Mouse (Mus musculus) MEL (cell line): Measurements from ENCODE around the gene Lman1l. TPM values are rescaled to one million over a fixed set of nuclear protein-coding genes. Genes with fewer than 3 reads are reported as not detected.

Experiments
- DNase-seq: peaks from one replicate; pipeline ENCODE4 v3.0.0; 2011; ENCODE audit warnings: low read depth, low spot score
- H3K27ac ChIP-seq: 2 replicates; pipeline ENCODE4 v1.5.1; 2012; ENCODE audit warnings: low read depth, mild to moderate bottlenecking, control low read depth, low read length, moderate library complexity; ENCODE audit not compliant: control insufficient read depth
- H3K27me3 ChIP-seq, 2 experiments: fragments of 150-350 bp in 1 of 2; sonication (generic) in 1 of 2; 2 replicates each; pipeline ENCODE4 v1.6.1; 2012; ENCODE audit warnings: low read length in 2 of 2, mild to moderate bottlenecking in 2 of 2, improper control_type of control experiment in 1 of 2, moderate library complexity in 1 of 2; ENCODE audit not compliant: insufficient read depth in 2 of 2, control insufficient read depth in 1 of 2
- H3K36me3 ChIP-seq, 2 experiments: 2 replicates each; pipeline ENCODE4 v1.6.1; 2012 to 2014; ENCODE audit warnings: low read length in 2 of 2, improper control_type of control experiment in 1 of 2, inconsistent platforms in 1 of 2, mild to moderate bottlenecking in 1 of 2; ENCODE audit not compliant: insufficient read depth in 2 of 2, control insufficient read depth in 1 of 2
- H3K4me1 ChIP-seq, 2 experiments: fragments of 150-350 bp in 1 of 2; sonication (generic) in 1 of 2; 2 replicates each; pipeline ENCODE4 v1.6.1; 2012; ENCODE audit warnings: low read length in 2 of 2, improper control_type of control experiment in 1 of 2, mild to moderate bottlenecking in 1 of 2; ENCODE audit not compliant: insufficient read depth in 2 of 2, control insufficient read depth in 1 of 2
- H3K4me3 ChIP-seq, 2 experiments: fragments of 150-350 bp in 1 of 2; sonication (generic) in 1 of 2; 2 replicates each; pipeline ENCODE4 v1.5.1; 2012; ENCODE audit warnings: low read depth in 2 of 2, low read length in 2 of 2, mild to moderate bottlenecking in 2 of 2, moderate library complexity in 2 of 2, control low read depth in 1 of 2, improper control_type of control experiment in 1 of 2; ENCODE audit not compliant: control insufficient read depth in 1 of 2, insufficient read depth in 1 of 2
- H3K79me2 ChIP-seq: 2 replicates; pipeline ENCODE4 v1.6.1; 2012; ENCODE audit warnings: mild to moderate bottlenecking, low read length, moderate library complexity; ENCODE audit not compliant: control insufficient read depth, poor library complexity, insufficient read depth
- H3K9ac ChIP-seq: 2 replicates; pipeline ENCODE4 v1.6.1; 2012; ENCODE audit warnings: low read depth, mild to moderate bottlenecking, control low read depth, low read length, moderate library complexity; ENCODE audit not compliant: control insufficient read depth, poor library complexity, severe bottlenecking
- H3K9me3 ChIP-seq: fragments of 150-350 bp; sonication (generic); replicated peaks from 2 replicates; pipeline ENCODE4 v1.6.1; 2012; ENCODE audit warnings: mild to moderate bottlenecking, low read length, improper control_type of control experiment, moderate library complexity; ENCODE audit not compliant: insufficient read depth
- CHD1 ChIP-seq: IDR thresholded peaks from 2 replicates; pipeline ENCODE4 v1.6.1; 2012; ENCODE audit warnings: low read depth, mild to moderate bottlenecking, inconsistent platforms, low read length, improper control_type of control experiment
- CTCF ChIP-seq, 3 experiments: IDR thresholded peaks in 2 of 3; conservative IDR thresholded peaks in 1 of 3; 2 replicates each; pipeline ENCODE4 v1.5.1; 2011 to 2012; ENCODE audit warnings: low read length in 3 of 3, low read depth in 2 of 3, mild to moderate bottlenecking in 2 of 3, improper control_type of control experiment in 1 of 3, inconsistent platforms in 1 of 3, mixed read lengths in 1 of 3, moderate library complexity in 1 of 3; ENCODE audit not compliant: control insufficient read depth in 1 of 3, insufficient read depth in 1 of 3, poor library complexity in 1 of 3, severe bottlenecking in 1 of 3
- ELF1 ChIP-seq: IDR thresholded peaks from 2 replicates; pipeline ENCODE4 v1.6.1; 2014; ENCODE audit warnings: low read depth, mild to moderate bottlenecking, inconsistent platforms, low read length, improper control_type of control experiment, moderate library complexity
- EP300 ChIP-seq, 2 experiments: IDR thresholded peaks; 2 replicates each; pipeline ENCODE4 v1.6.1; 2011; ENCODE audit warnings: improper control_type of control experiment in 2 of 2, low read length in 2 of 2, low read depth in 1 of 2, mild to moderate bottlenecking in 1 of 2
- ETS1 ChIP-seq: IDR thresholded peaks from 2 replicates; pipeline ENCODE4 v1.6.1; 2012; ENCODE audit warnings: low read depth, mild to moderate bottlenecking, inconsistent platforms, low read length, improper control_type of control experiment, moderate library complexity
- MAFK ChIP-seq: IDR thresholded peaks from 2 replicates; pipeline ENCODE4 v1.6.1; 2011; ENCODE audit warnings: low read depth, mild to moderate bottlenecking, low read length, improper control_type of control experiment, borderline replicate concordance
- MAZ ChIP-seq: IDR thresholded peaks from 2 replicates; pipeline ENCODE4 v1.6.1; 2012; ENCODE audit warnings: low read depth, mild to moderate bottlenecking, inconsistent platforms, low read length, improper control_type of control experiment
- MXI1 ChIP-seq: IDR thresholded peaks from 2 replicates; pipeline ENCODE4 v1.6.1; 2011; ENCODE audit warnings: mild to moderate bottlenecking, low read depth, low read length, improper control_type of control experiment
- MYB ChIP-seq: IDR thresholded peaks from 2 replicates; pipeline ENCODE4 v1.6.1; 2011; ENCODE audit warnings: mild to moderate bottlenecking, low read depth, low read length, improper control_type of control experiment
- NELFE ChIP-seq: IDR thresholded peaks from 2 replicates; pipeline ENCODE4 v1.6.1; 2011; ENCODE audit warnings: low read depth, low read length, improper control_type of control experiment
- NRF1 ChIP-seq: IDR thresholded peaks from 2 replicates; pipeline ENCODE4 v1.6.1; 2014; ENCODE audit warnings: low read depth, mild to moderate bottlenecking, inconsistent platforms, low read length, improper control_type of control experiment, moderate library complexity; ENCODE audit not compliant: poor library complexity, insufficient read depth, severe bottlenecking
- SMC3 ChIP-seq: IDR thresholded peaks from 2 replicates; pipeline ENCODE4 v1.6.1; 2011; ENCODE audit warnings: low read depth, low read length, improper control_type of control experiment
- TBP ChIP-seq: IDR thresholded peaks from 2 replicates; pipeline ENCODE4 v1.8.0; 2011; ENCODE audit warnings: low read depth, low read length, improper control_type of control experiment
- UBTF ChIP-seq: IDR thresholded peaks from 2 replicates; pipeline ENCODE4 v1.6.1; 2012; ENCODE audit warnings: low read depth, mild to moderate bottlenecking, inconsistent platforms, low read length, improper control_type of control experiment, moderate library complexity, borderline replicate concordance; ENCODE audit not compliant: insufficient read depth
- USF1 ChIP-seq: IDR thresholded peaks from 2 replicates; pipeline ENCODE4 v1.6.1; 2014; ENCODE audit warnings: low read depth, mild to moderate bottlenecking, inconsistent platforms, low read length, improper control_type of control experiment, moderate library complexity
- ZMIZ1 ChIP-seq: IDR thresholded peaks from 2 replicates; pipeline ENCODE4 v1.6.1; 2012; ENCODE audit warnings: low read depth, mild to moderate bottlenecking, inconsistent platforms, low read length, improper control_type of control experiment, moderate library complexity
- polyA plus RNA-seq, 2 experiments: library from polyadenylated mRNA; stranded (reverse) in 1 of 2; unstranded in 1 of 2; fragments of >175 nt in 1 of 2; fragments of >200 nt in 1 of 2; gene quantifications; 2 replicates each; pipeline versions ENCODE4 v1.2.1 to v1.2.4; 2012; ENCODE audit warnings: low replicate concordance in 2 of 2, low read depth in 1 of 2; ENCODE audit not compliant: insufficient read length in 2 of 2, insufficient read depth in 1 of 2, missing spikeins in 1 of 2
- total RNA-seq: library from RNA; depleted of rRNA; stranded (reverse); fragments of 300-350 nt; gene quantifications from 2 replicates; pipeline ENCODE4 v1.2.3, GENCODE M21; 2012

The Lman1l gene
- total and polyA plus RNA-seq, 3 experiments: 0.08 to 0.11 TPM; not detected in 1

DNA sequence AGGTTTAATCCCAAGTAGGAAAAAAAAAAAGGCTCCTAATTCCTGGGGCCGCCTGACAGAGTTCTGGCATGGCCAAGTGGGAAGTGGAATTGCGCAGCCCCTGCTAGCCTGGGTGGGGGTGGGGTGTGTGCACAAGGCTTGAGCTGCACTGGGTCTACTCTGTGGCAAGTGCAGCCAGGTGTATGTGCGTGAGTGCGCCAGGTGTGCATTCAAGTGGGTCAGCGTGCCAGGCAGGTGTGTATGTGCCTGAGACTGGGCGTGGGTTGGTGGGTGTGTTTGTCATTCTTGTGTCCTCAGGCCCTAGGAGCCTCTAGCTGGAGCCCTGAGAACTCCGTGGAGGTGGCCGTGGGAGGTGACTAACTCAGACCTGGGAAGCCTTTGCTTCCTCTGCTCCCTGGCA, 46.0 kb upstream of the Lman1l start:
- no peaks in the 10 kb centered on the region for H3K9me3 ChIP-seq
- no peaks in the 10 kb centered on the region for H3K79me2 ChIP-seq
- no peak for DNase-seq
- no peak for TF ChIP-seq MAZ
- no peak for TF ChIP-seq NRF1
- no peak for TF ChIP-seq CTCF (IDR thresholded peaks at IDR 0.05 in 2 of 3, conservative IDR thresholded peaks at IDR 0.05 in 1 of 3; ENCODE audit: control insufficient read depth in 1 of 3, insufficient read depth in 1 of 3, low read depth in 2 of 3, low read length in 3 of 3, poor library complexity in 1 of 3, severe bottlenecking in 1 of 3)
- no peak for TF ChIP-seq MYB
- TF ChIP-seq SMC3: no peak
- TF ChIP-seq UBTF: no peak
- TF ChIP-seq TBP: no peak
- TF ChIP-seq ELF1: no peak
- no peak for TF ChIP-seq EP300 (IDR thresholded peaks at IDR 0.05; ENCODE audit: low read depth in 1 of 2, low read length in 2 of 2)
- no peak overlapping the region for H3K27ac ChIP-seq
- no peak overlapping the region for H3K4me3 ChIP-seq
- peaks cover 0 to 2% of the 10 kb centered on the region in 2 experiments; a peak in 1 of 4 replicates for H3K36me3 ChIP-seq
- no peak overlapping the region for H3K9ac ChIP-seq
- no peaks in the 10 kb centered on the region; a peak in 2 of 4 replicates for H3K4me1 ChIP-seq
- H3K27me3 ChIP-seq: peaks cover 0 to 4% of the 10 kb centered on the region in 2 experiments; a peak in 2 of 4 replicates

DNA sequence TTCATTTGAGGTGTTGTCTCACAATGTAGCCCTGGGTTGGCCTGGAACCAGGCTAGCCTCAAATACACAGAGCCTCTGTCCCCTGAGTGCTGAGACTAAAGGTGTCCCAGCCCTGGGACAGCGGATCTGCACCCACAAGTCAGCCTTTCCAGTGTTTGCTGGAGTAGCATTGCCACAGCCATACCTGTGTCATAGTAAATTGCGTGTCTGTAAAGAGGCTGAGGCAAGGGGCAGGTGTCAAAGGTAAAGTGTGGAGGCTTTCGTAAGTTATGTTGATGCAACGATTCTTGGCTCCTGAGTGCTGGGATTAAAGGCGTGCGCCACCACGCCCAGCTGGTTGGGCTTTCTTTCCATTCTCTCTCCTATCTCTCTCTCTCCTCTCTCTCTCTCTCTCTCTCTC, 44.0 kb upstream of the Lman1l start:
- peaks cover 5 to 9% of the 10 kb centered on the region in 2 experiments; a peak in 3 of 4 replicates for H3K4me1 ChIP-seq
- H3K27me3 ChIP-seq: peaks cover 0 to 3% of the 10 kb centered on the region in 2 experiments; a peak in 2 of 4 replicates
- no peak for DNase-seq
- no peak for TF ChIP-seq TBP
- no peak for TF ChIP-seq CHD1
- no peak for TF ChIP-seq SMC3
- TF ChIP-seq ETS1: no peak
- TF ChIP-seq MAFK: no peak
- no peak for TF ChIP-seq ZMIZ1
- no peak for TF ChIP-seq USF1
- TF ChIP-seq MAZ: no peak
- TF ChIP-seq NELFE: no peak
- no peak for TF ChIP-seq ELF1
- TF ChIP-seq MXI1: no peak
- no peak overlapping the region for H3K4me3 ChIP-seq
- H3K79me2 ChIP-seq: no peaks in the 10 kb centered on the region
- H3K9ac ChIP-seq: no peak overlapping the region
- H3K9me3 ChIP-seq: no peaks in the 10 kb centered on the region
- no peak overlapping the region for H3K27ac ChIP-seq
- H3K36me3 ChIP-seq: peaks cover 0 to 11% of the 10 kb centered on the region in 2 experiments; a peak in 2 of 4 replicates
